Mouse (Mus musculus): ENCODE measurements at regions not wholly inside any gene's neighbourhood (a gene's known extent, or its start where the extent isn't known, plus 50 kb on each side); places are given as distances from the start of the nearest gene placed in this dataset. TPM values are rescaled to one million over a fixed set of nuclear protein-coding genes. Genes with fewer than 3 reads are reported as not detected.

- Histone ChIP-seq H3K4me3 (0 out of 2 replicates have a peak overlapping the region, but pooled peaks have one; percentile 5), H3K9me3 (no peaks in the 10 kb centered on the region), H3K9ac (no peak overlapping the region), H3K36me3 (no peaks in the 10 kb centered on the region), H3K27me3 (peaks cover 28% of the 10 kb centered on the region; the same call in 1 of the 2 replicates), H3K4me2 (peak overlapping the region; percentile 38), H3K27ac (peak overlapping the region; percentile 48), H3K4me1 (replicated peaks) (peaks cover 14% of the 10 kb centered on the region)
- 23% methylated on average over 25 of the region's 25 CpGs for WGBS
- peak; percentile 85 for ATAC-seq (ENCODE audit: low FRiP score)
Measured at GRCm38 (mm10) chr10:60885348-60886275, 54.2 kb upstream of the Unc5b start.

- no peak overlapping the region for H3K9ac ChIP-seq
- H3K4me1 ChIP-seq (replicated peaks) = peaks cover 14% of the 10 kb centered on the region
- H3K4me3 ChIP-seq = no peak overlapping the region
- H3K4me2 ChIP-seq = no peak overlapping the region
- WGBS = 95% methylated on average over 5 of the region's 5 CpGs
- H3K36me3 ChIP-seq = no peaks in the 10 kb centered on the region
- H3K27ac ChIP-seq = no peak overlapping the region
- no peak for ATAC-seq (ENCODE audit: low FRiP score)
- peaks cover 28% of the 10 kb centered on the region; the same call in 1 of the 2 replicates for H3K27me3 ChIP-seq
- H3K9me3 ChIP-seq = no peaks in the 10 kb centered on the region
Measured at GRCm38 (mm10) chr10:60884806-60885205, 53.4 kb upstream of the Unc5b start.

MicroRNAs encoded in the stretch of these regions (microRNA counts, 519-probe panel; counts per million panel counts)
- microRNA mmu-miR-466j = 51.3 counts per million

Small RNA genes in the stretch of these regions (microRNA-seq; reads per million reads assigned to microRNA genes)
- gene Mir466j (not detected), gene Mir6408 (not detected)
